Mouse (Mus musculus): Measurements from ENCODE around the gene Csmd2.

DNA sequence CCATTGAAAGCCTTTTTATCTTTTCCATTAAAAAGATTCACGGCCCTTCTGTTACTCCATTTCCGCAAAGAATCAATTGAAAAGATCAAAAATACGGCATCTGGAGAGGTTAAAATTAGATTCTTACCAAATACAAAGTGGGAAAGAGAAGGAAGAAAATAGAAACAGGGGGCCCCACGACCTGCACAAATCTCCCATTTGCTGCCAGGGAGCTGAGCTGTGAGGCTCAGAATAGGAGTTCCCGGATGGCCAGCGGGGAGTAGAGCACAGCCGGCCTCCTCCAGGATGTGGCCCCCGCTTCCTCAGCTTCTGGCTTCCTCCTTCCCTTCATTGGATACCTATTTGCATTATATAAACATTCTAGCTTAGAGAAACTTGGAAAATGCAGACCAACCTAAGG, 97.4 kb downstream of the Csmd2 start:
- no peak for TF ChIP-seq CTCF (conservative IDR thresholded peaks at IDR 0.05; ENCODE audit: insufficient read depth, insufficient read length, low read depth, low read length)
- TF ChIP-seq POLR2A (IDR thresholded peaks at IDR 0.05; ENCODE audit: low read depth, low read length): no peak
